Mouse (Mus musculus): ENCODE measurements around the gene Disc1.

The Disc1 gene

GRCm38 (mm10) chr8:125066913-125067595 lies 13.1 kb downstream of the Disc1 start:
- 0 out of 2 replicates have a peak, but pooled peaks have one; percentile 49 for ATAC-seq (ENCODE audit: insufficient number of reproducible peaks, low FRiP score, low TSS enrichment)

- ATAC-seq (ENCODE audit: insufficient number of reproducible peaks, low FRiP score, low TSS enrichment) = no peak
Observed at GRCm38 (mm10) chr8:125067596-125067960, 13.6 kb downstream of the Disc1 start.

GRCm38 (mm10) chr8:125068146-125068905 lies 14.3 kb downstream of the Disc1 start:
- no peak for ATAC-seq (ENCODE audit: insufficient number of reproducible peaks, low FRiP score, low TSS enrichment)

- no peak for ATAC-seq (ENCODE audit: insufficient number of reproducible peaks, low FRiP score, low TSS enrichment)
Observed at GRCm38 (mm10) chr8:125069304-125069703, 15.3 kb downstream of the Disc1 start.

GRCm38 (mm10) chr8:125069733-125070132 lies 15.7 kb downstream of the Disc1 start:
- no peak for ATAC-seq (ENCODE audit: insufficient number of reproducible peaks, low FRiP score, low TSS enrichment)

- ATAC-seq (ENCODE audit: insufficient number of reproducible peaks, low FRiP score, low TSS enrichment) = no peak
Observed at GRCm38 (mm10) chr8:125074141-125074540, 20.1 kb downstream of the Disc1 start.

GRCm38 (mm10) chr8:125074581-125074980 lies 20.6 kb downstream of the Disc1 start:
- no peak for ATAC-seq (ENCODE audit: insufficient number of reproducible peaks, low FRiP score, low TSS enrichment)

GRCm38 (mm10) chr8:125075389-125075788 lies 21.4 kb downstream of the Disc1 start:
- no peak for ATAC-seq (ENCODE audit: insufficient number of reproducible peaks, low FRiP score, low TSS enrichment)

GRCm38 (mm10) chr8:125077326-125077725 lies 23.3 kb downstream of the Disc1 start:
- ATAC-seq (ENCODE audit: insufficient number of reproducible peaks, low FRiP score, low TSS enrichment) = no peak

- ATAC-seq (ENCODE audit: insufficient number of reproducible peaks, low FRiP score, low TSS enrichment) = peak; percentile 89
Observed at GRCm38 (mm10) chr8:125078771-125079384, 24.9 kb downstream of the Disc1 start.

- ATAC-seq (ENCODE audit: insufficient number of reproducible peaks, low FRiP score, low TSS enrichment) = no peak
Observed at GRCm38 (mm10) chr8:125080388-125081344, 26.7 kb downstream of the Disc1 start.

- no peak for ATAC-seq (ENCODE audit: insufficient number of reproducible peaks, low FRiP score, low TSS enrichment)
Observed at GRCm38 (mm10) chr8:125083746-125084145, 29.8 kb downstream of the Disc1 start.

- ATAC-seq (ENCODE audit: insufficient number of reproducible peaks, low FRiP score, low TSS enrichment) = no peak
Observed at GRCm38 (mm10) chr8:125084523-125084922, 30.5 kb downstream of the Disc1 start.

- no peak for ATAC-seq (ENCODE audit: insufficient number of reproducible peaks, low FRiP score, low TSS enrichment)
Observed at GRCm38 (mm10) chr8:125090889-125091740, 37.1 kb downstream of the Disc1 start.

- no peak for ATAC-seq (ENCODE audit: insufficient number of reproducible peaks, low FRiP score, low TSS enrichment)
Observed at GRCm38 (mm10) chr8:125097140-125097539, 43.1 kb downstream of the Disc1 start.

GRCm38 (mm10) chr8:125098050-125098449 lies 44.1 kb downstream of the Disc1 start:
- ATAC-seq (ENCODE audit: insufficient number of reproducible peaks, low FRiP score, low TSS enrichment) = no peak

- no peak for ATAC-seq (ENCODE audit: insufficient number of reproducible peaks, low FRiP score, low TSS enrichment)
Observed at GRCm38 (mm10) chr8:125102303-125102702, 48.3 kb downstream of the Disc1 start.

- no peak for ATAC-seq (ENCODE audit: insufficient number of reproducible peaks, low FRiP score, low TSS enrichment)
Observed at GRCm38 (mm10) chr8:125113171-125113570, 59.2 kb downstream of the Disc1 start.

- ATAC-seq (ENCODE audit: insufficient number of reproducible peaks, low FRiP score, low TSS enrichment) = no peak
Observed at GRCm38 (mm10) chr8:125113831-125114230, 59.8 kb downstream of the Disc1 start.
